Mouse (Mus musculus) kidney, embryonic 15.5 days (tissue): Measurements from ENCODE around the gene Abcc4. TPM values are rescaled to one million over a fixed set of nuclear protein-coding genes. Genes with fewer than 3 reads are reported as not detected.

ENCODE experiments used
- ATAC-seq: fragments of 200-750 bp; cut with Nextera tagmentation; replicated peaks from 2 replicates; pipeline ENCODE4 v1.8.0; 2017; ENCODE audit warnings: moderate TSS enrichment; ENCODE audit not compliant: low FRiP score
- H3K27ac ChIP-seq: fragments of 300-500 bp; sonication (generic); 2 replicates; pipeline ENCODE4 v1.5.1; 2015; ENCODE audit warnings: mild to moderate bottlenecking, inconsistent platforms
- H3K27me3 ChIP-seq: fragments of 300-500 bp; sonication (generic); 2 replicates; pipeline ENCODE4 v1.6.1; 2015; ENCODE audit warnings: inconsistent platforms
- H3K36me3 ChIP-seq: fragments of 300-500 bp; sonication (generic); 2 replicates; pipeline ENCODE4 v1.6.1; 2015; ENCODE audit warnings: inconsistent platforms
- H3K4me1 ChIP-seq: fragments of 300-500 bp; sonication (generic); 2 replicates; pipeline ENCODE4 v1.6.1; 2015; ENCODE audit warnings: inconsistent platforms
- H3K4me2 ChIP-seq: fragments of 300-500 bp; sonication (generic); 2 replicates; pipeline ENCODE4 v1.6.1; 2015; ENCODE audit warnings: moderate library complexity, mild to moderate bottlenecking, inconsistent platforms
- H3K4me3 ChIP-seq: fragments of 300-500 bp; sonication (generic); replicated peaks from 2 replicates; pipeline ENCODE4 v1.5.1; 2015; ENCODE audit warnings: mild to moderate bottlenecking, inconsistent platforms
- H3K9ac ChIP-seq: fragments of 300-500 bp; sonication (generic); 2 replicates; pipeline ENCODE4 v1.6.1; 2015; ENCODE audit warnings: mild to moderate bottlenecking, inconsistent platforms
- H3K9me3 ChIP-seq: fragments of 300-500 bp; sonication (generic); replicated peaks from 2 replicates; pipeline ENCODE4 v1.6.1; 2016; ENCODE audit warnings: inconsistent platforms
- WGBS: fragments of 180-500 bp; shearing (Covaris S2); methylation state at CpG from one replicate; pipeline ENCODE4 v1.1.7; 2015; ENCODE audit warnings: mixed read lengths; 5-methylcytosine and 5-hydroxymethylcytosine counted together
- polyA plus RNA-seq: library from polyadenylated mRNA; unstranded; fragments of >200 nt; fragmentation: Nextera tagmentation; extraction: Ambion mirVana; gene quantifications from 2 replicates; pipeline ENCODE4 v1.2.1, GENCODE M21; 2015

Abcc4 gene
- polyA plus RNA-seq, 1 experiment from 2014 or later: 7.3 TPM

DNA sequence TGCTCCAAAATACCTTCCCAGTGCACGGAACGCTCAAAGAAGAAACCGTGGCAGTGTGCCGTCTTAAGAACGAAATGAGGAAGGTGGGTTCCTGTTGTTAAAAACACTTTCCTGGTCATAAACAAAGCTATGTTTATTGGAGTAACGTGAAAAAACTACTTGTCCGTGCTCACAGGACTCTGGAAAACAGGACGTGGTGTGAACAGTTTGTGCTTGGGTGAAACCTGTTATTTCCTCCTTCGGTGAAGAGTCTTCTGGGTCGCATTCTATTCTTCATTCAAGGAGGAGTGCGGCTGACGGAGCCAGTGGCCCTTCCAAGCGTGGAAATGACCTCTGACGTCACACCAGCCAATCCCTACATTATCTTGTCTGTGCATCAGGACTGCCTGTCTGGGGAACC, 198.2 kb downstream of the Abcc4 start:
- Histone ChIP-seq H3K27me3 (no peaks in the 10 kb centered on the region), H3K36me3 (no peaks in the 10 kb centered on the region), H3K9ac (no peak overlapping the region), H3K27ac (no peak overlapping the region), H3K4me1 (peaks cover 7% of the 10 kb centered on the region; the same call in 1 of the 2 replicates), H3K4me2 (no peak overlapping the region), H3K9me3 (no peaks in the 10 kb centered on the region), H3K4me3 (no peak overlapping the region)
- 69% methylated on average over 14 of the region's 14 CpGs for WGBS
- ATAC-seq: no peak

DNA sequence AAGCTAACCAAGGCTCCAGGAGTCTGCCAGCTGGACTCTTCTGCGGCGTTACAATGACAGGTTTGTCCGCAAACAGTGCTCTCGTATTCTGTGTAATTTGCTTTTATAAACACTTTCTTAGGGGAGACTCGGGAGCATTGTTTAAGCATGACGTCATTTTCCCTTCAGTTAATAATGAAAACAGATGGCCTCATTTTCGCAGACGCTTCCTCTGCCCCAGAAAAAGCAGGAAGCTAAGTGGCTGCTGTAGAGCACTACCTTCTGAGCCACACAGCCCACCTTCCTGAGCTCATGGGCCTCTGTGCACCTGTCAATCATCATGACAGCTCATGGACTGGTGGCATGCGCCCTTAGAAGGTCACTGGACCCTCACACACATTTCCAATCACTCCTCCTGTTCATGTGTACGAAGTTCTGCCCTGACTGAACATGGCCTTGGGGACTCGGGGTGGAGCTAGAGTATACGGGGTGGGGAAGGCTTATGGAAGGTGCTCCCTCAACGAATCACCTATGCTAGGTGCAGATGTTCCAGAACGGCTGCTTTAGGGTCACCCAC, 199.3 kb downstream of the Abcc4 start:
- H3K4me3 ChIP-seq: no peak overlapping the region
- peaks cover 7% of the 10 kb centered on the region; the same call in 1 of the 2 replicates for H3K4me1 ChIP-seq
- no peak for ATAC-seq
- no peak overlapping the region for H3K9ac ChIP-seq
- peak overlapping the region; percentile 19; the same call in 1 of the 2 replicates for H3K4me2 ChIP-seq
- no peak overlapping the region for H3K27ac ChIP-seq
- WGBS: 47% methylated on average over 14 of the region's 14 CpGs
- no peaks in the 10 kb centered on the region for H3K9me3 ChIP-seq
- no peaks in the 10 kb centered on the region for H3K36me3 ChIP-seq
- no peaks in the 10 kb centered on the region for H3K27me3 ChIP-seq

DNA sequence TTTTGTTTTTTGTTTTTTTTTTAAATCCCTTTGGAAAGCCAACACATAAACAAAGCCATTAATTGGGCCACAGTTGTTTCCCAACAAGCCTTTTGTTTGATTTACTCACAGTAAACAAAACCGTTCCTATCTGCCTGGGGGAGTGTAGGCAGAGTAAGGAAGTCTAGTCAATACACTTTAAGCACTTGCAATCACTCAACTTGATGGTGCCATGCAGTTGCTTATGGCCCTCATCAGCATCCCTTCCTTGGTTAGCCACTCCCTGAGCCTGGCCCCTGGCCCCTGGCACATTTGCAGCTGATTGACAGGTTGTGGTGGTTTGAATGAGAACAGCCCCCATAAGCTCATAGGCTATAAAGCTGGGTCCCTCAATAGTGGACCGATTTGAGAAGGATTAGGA, 209.3 kb downstream of the Abcc4 start:
- Histone ChIP-seq H3K4me1 (no peaks in the 10 kb centered on the region), H3K9me3 (no peaks in the 10 kb centered on the region; the same call in 1 of the 2 replicates), H3K27ac (no peak overlapping the region), H3K27me3 (no peaks in the 10 kb centered on the region), H3K4me3 (no peak overlapping the region), H3K4me2 (no peak overlapping the region), H3K36me3 (peaks cover 8% of the 10 kb centered on the region), H3K9ac (no peak overlapping the region)
- ATAC-seq: no peak
- 55% methylated on average over 2 of the region's 2 CpGs for WGBS

DNA sequence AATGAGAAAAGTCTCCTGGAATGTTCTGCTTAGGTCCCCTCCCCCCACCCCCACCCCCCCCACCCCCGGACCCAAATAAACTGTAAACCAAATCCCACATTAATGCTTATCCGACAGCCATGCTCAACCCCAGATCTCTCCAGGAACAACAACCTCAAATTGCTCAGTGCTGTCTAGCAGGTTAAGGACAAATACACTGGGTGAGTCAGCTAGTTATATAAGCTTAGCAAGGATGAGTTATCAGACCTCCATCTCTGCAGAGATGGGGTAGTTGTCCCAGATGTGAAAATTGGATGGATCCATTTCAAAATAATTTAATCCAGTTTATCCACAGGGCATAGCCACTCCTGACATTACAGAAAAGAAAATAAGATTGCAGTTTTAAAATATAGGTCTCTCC, 210.6 kb downstream of the Abcc4 start:
- 78% methylated on average over 2 of the region's 2 CpGs for WGBS
- H3K27me3 ChIP-seq: no peaks in the 10 kb centered on the region; the same call in 1 of the 2 replicates

DNA sequence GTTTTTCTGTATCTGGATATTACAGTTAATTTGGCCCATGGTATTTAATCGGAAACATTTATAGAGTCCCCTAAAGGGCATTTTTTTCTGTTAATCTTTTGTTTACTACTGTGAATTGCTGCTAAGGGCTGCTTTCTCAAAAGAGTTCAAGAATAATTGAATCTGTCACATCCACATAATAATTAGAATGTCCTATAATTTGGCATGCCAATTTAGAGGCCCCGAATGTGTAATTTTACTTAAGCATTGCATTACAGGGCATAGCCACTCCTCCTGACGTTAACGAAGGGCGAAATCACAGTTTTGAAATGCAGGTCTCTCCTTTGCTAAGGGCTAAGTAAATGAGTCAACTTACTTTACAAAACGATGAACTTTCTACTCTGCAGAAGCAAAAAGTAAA, 214.3 kb downstream of the Abcc4 start:
- no peak for ATAC-seq
- no peak overlapping the region for H3K27ac ChIP-seq
- H3K4me2 ChIP-seq: no peak overlapping the region
- H3K9ac ChIP-seq: no peak overlapping the region
- H3K4me1 ChIP-seq: no peaks in the 10 kb centered on the region
- WGBS: 77% methylated on average over 6 of the region's 6 CpGs
- no peaks in the 10 kb centered on the region for H3K36me3 ChIP-seq
- no peaks in the 10 kb centered on the region; the same call in 1 of the 2 replicates for H3K27me3 ChIP-seq
- H3K9me3 ChIP-seq: no peaks in the 10 kb centered on the region
- no peak overlapping the region for H3K4me3 ChIP-seq

More for the DNA sequence above, 210.6 kb downstream of the Abcc4 start:
- ATAC-seq: no peak
- no peaks in the 10 kb centered on the region for H3K4me1 ChIP-seq
- no peak overlapping the region for H3K4me3 ChIP-seq
- H3K9me3 ChIP-seq: no peaks in the 10 kb centered on the region; the same call in 1 of the 2 replicates
- peaks cover 8% of the 10 kb centered on the region for H3K36me3 ChIP-seq
- H3K9ac ChIP-seq: no peak overlapping the region
- no peak overlapping the region for H3K4me2 ChIP-seq
- H3K27ac ChIP-seq: no peak overlapping the region

DNA sequence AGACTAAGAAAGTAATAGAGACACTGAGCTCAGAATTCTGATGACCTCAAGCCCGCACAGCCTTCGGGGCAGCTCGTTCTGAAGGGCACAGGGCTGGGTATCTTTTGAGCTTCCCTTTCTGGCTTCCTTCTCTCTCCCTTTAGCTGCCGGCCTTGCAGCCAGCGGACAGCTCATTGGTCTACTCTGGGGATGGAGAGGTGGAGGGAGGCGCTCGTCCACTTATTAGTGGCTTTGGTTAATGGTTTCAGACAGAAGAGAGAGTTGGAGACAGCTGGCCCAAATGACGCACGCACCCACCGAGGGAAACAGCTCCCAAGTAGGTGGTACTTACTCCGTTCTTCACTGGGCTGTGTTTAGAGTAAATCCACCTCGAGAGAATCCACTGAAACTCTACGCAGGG, 214.7 kb downstream of the Abcc4 start:
- H3K9ac ChIP-seq: no peak overlapping the region
- no peaks in the 10 kb centered on the region; the same call in 1 of the 2 replicates for H3K27me3 ChIP-seq
- H3K4me2 ChIP-seq: peak overlapping the region; percentile 17; the same call in 1 of the 2 replicates
- no peak overlapping the region for H3K4me3 ChIP-seq
- 0 out of 2 replicates have a peak, but pooled peaks have one; percentile 25 for ATAC-seq
- no peaks in the 10 kb centered on the region for H3K4me1 ChIP-seq
- no peak overlapping the region for H3K27ac ChIP-seq
- no peaks in the 10 kb centered on the region for H3K36me3 ChIP-seq
- WGBS: 36% methylated on average over 13 of the region's 13 CpGs
- H3K9me3 ChIP-seq: no peaks in the 10 kb centered on the region

DNA sequence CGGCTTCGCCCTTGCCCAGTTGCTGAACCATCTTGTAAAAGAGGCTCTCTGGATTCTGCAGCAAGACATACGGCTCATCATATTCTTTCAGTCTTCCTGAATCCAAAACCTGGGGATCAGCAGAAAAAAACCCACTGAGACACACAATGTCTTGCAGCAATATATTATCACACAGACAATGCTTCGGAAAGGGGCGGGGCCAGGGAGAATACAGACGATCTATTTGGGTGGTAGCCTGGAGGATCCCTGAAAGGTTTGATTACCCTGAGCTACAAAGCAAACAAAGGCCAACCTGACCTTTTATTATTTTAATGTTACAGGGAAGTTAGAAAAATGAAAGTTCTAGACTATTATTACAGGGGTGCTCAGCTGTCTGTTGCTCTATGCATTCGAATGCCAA, 215.5 kb downstream of the Abcc4 start:
- 78% methylated on average over 7 of the region's 7 CpGs for WGBS
- Histone ChIP-seq H3K4me2 (no peak overlapping the region), H3K9me3 (no peaks in the 10 kb centered on the region), H3K4me3 (no peak overlapping the region), H3K4me1 (no peaks in the 10 kb centered on the region), H3K36me3 (no peaks in the 10 kb centered on the region), H3K27me3 (no peaks in the 10 kb centered on the region; the same call in 1 of the 2 replicates), H3K9ac (no peak overlapping the region), H3K27ac (no peak overlapping the region)
- no peak for ATAC-seq

DNA sequence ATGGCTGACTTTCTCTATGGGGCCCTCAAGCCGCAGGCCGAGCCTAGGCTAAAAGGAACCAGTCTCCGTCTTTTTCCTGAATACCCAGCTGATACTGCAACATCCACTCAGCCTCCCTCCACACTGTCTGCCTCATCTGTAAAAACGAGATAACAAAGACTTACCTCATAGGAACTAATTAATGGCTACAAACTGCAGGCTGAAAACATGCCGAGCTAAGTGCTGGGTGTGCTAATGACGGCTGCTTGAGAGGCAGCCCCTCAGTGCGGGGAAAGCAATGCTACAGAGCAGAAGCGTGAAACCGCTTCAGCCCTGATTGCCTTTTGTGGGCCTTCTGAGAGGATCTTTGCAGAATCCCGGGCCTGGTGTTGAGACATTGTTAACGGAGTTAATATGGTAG, 219.7 kb downstream of the Abcc4 start:
- no peak overlapping the region for H3K4me2 ChIP-seq
- H3K27me3 ChIP-seq: no peaks in the 10 kb centered on the region; the same call in 1 of the 2 replicates
- no peak overlapping the region for H3K27ac ChIP-seq
- 76% methylated on average over 11 of the region's 11 CpGs for whole genome bisulfite sequencing
- H3K36me3 ChIP-seq: no peaks in the 10 kb centered on the region
- no peak overlapping the region for H3K9ac ChIP-seq
- no peaks in the 10 kb centered on the region for H3K4me1 ChIP-seq
- no peaks in the 10 kb centered on the region for H3K9me3 ChIP-seq
- H3K4me3 ChIP-seq: no peak overlapping the region
- ATAC-seq: no peak

DNA sequence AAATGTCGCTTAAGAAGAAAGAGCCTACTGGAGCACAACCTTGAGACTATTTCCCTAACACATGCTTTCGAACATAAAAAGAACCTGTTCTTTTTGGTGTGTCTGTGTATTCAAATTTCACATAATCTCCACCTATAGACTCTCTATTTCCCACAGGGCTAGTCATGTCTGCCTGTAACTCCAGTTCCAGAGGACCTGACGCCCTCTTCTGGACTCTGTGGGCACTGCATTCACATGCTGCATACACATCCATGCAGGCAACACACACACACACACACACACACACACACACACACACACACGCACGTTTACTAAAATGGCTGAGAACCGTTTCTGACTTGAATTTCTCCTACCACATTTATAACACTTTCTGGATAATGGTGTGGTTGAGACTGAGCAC, 220.4 kb downstream of the Abcc4 start:
- no peaks in the 10 kb centered on the region for H3K4me1 ChIP-seq
- H3K9ac ChIP-seq: no peak overlapping the region
- no peak overlapping the region for H3K4me3 ChIP-seq
- WGBS: 95% methylated on average over 6 of the region's 6 CpGs
- H3K36me3 ChIP-seq: no peaks in the 10 kb centered on the region
- no peak for ATAC-seq
- H3K4me2 ChIP-seq: no peak overlapping the region
- no peaks in the 10 kb centered on the region for H3K9me3 ChIP-seq
- no peak overlapping the region for H3K27ac ChIP-seq
- no peaks in the 10 kb centered on the region; the same call in 1 of the 2 replicates for H3K27me3 ChIP-seq

DNA sequence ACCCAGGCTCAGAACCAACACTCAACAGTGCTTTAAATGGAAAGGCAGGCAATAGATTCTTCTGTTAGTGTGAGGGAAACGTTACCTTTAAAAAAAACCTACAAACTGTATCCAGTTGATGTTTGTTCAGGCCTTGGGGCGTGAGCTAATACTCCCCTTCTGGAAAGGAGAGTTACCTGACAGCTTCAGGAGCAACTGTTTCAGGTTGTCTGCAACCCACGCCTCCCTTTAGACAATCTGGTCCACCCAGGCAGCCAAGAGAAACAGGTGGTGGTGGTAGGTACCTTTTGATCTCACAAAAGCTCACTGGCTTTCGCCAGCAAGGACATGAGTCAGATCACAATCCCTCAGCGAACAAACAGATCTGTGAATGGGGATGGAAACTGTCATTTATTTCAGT, 223.7 kb downstream of the Abcc4 start:
- Histone ChIP-seq H3K9ac (no peak overlapping the region), H3K4me2 (no peak overlapping the region), H3K4me3 (no peak overlapping the region), H3K36me3 (no peaks in the 10 kb centered on the region), H3K4me1 (no peaks in the 10 kb centered on the region), H3K9me3 (no peaks in the 10 kb centered on the region), H3K27me3 (no peaks in the 10 kb centered on the region), H3K27ac (no peak overlapping the region)
- ATAC-seq: no peak
- WGBS: 84% methylated on average over 5 of the region's 5 CpGs

DNA sequence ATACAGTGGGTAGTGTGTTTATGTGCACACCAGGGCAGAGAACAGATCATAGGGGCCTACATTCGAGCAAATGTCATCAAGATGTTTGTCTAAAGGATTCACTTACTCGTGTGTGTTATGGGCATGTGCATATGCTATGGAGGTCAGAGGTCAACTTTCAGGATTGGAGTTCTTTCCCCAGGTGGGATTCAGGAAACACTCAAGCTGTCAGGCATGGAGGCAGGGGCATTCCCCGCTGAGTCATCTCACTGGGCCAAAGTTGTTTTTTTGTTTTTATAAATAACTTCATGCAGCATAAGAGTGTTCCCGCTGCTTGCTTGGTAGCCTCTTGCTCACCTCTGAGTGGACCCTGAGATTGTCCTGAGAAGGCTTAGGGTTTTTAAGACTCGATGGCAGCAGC, 224.2 kb downstream of the Abcc4 start:
- Histone ChIP-seq H3K36me3 (no peaks in the 10 kb centered on the region), H3K27me3 (no peaks in the 10 kb centered on the region), H3K27ac (no peak overlapping the region), H3K9me3 (no peaks in the 10 kb centered on the region), H3K9ac (no peak overlapping the region), H3K4me3 (no peak overlapping the region), H3K4me2 (no peak overlapping the region), H3K4me1 (no peaks in the 10 kb centered on the region)
- 64% methylated on average over 5 of the region's 5 CpGs for WGBS
- ATAC-seq: no peak

DNA sequence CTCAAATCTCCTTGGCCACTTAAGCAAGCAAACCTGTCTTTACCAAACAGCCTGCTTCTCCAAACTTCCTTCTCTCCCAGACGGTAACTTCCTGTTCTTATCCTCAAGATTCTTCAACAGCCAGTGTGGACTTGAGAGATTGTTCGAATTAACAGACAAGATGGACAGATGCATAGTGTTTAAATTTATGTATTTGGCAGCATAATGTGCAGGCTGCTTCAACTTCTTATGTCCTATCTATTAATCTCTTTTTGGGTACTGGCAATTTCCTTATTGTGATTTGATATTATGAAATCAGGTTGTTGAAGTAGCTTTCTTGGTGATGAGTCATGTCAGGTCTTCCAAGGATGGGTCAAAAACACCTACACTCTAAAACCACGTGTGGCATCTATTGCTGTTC, 229.7 kb downstream of the Abcc4 start:
- no peak overlapping the region for H3K27ac ChIP-seq
- ATAC-seq: no peak
- no peak overlapping the region for H3K4me3 ChIP-seq
- H3K9me3 ChIP-seq: no peaks in the 10 kb centered on the region
- H3K4me2 ChIP-seq: no peak overlapping the region
- H3K9ac ChIP-seq: no peak overlapping the region
- no peaks in the 10 kb centered on the region for H3K36me3 ChIP-seq
- peaks cover 42% of the 10 kb centered on the region for H3K27me3 ChIP-seq
- peaks cover 20% of the 10 kb centered on the region for H3K4me1 ChIP-seq
- 76% methylated on average over 3 of the region's 3 CpGs for WGBS

DNA sequence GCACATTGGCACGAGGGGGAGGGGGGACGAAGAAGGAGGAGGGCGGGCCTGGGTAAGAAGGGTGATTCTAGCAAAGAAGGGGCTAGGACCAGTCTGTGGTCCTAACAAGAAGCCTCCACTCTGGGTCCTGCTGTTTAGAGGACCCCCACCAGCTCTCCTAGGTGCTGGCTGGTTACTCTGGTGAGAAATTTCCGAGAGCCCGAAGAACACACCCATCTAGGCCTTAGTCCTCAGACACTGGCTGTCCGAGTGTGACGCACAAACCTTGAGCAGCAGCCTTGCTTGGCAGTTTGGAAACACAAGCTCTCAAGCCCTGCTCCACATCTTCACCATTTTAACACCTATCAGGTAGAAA, 230.9 kb downstream of the Abcc4 start:
- H3K4me3 ChIP-seq: no peak overlapping the region
- H3K4me1 ChIP-seq: peaks cover 20% of the 10 kb centered on the region
- H3K4me2 ChIP-seq: peak overlapping the region; percentile 92
- H3K27me3 ChIP-seq: peaks cover 51% of the 10 kb centered on the region
- no peaks in the 10 kb centered on the region for H3K36me3 ChIP-seq
- 45% methylated on average over 7 of the region's 7 CpGs for WGBS
- H3K9ac ChIP-seq: no peak overlapping the region
- no peak for ATAC-seq
- H3K27ac ChIP-seq: no peak overlapping the region
- no peaks in the 10 kb centered on the region for H3K9me3 ChIP-seq
